In the genomic region with DNA sequence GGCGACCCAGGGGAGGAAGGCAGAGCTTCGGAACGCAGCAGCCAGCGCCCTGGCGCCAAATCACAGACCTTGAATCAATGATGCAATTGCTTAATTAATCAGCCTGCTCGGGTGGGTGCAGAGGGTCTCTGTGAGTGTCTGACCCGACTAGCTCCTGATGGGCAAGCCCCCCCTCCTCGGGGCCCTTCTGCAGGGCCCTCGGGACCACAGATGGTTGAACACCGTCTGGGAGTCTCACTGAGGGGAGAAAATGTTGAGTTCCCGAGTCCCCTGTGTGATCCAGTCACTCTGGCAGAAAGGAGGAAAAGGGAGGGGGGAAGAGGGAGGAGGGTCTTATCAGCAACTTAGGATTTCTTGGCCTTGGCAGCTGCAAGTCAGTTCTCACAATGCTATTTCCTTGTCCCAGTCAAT, we compare ENCODE assay signal across 8 mouse cellular contexts.
DNase-seq lines count a peak whose midpoint lies in the region; ATAC-seq and TF ChIP-seq lines count a peak whose summit lies in the region.

No protein-coding gene starts in this region.

- intact Hi-C loops in gastrocnemius, adult 2 months (cut with DNase I), result no loop called here
- intact Hi-C loops in gastrocnemius, postnatal 36 days (cut with DNase I), result no loop called here

- no peaks in the 10 kb centered on the region for H3K27me3 ChIP-seq in forebrain, postnatal 0 days (ENCODE audit: insufficient read depth, low read length)
- H3K27me3 ChIP-seq in hindbrain, embryonic 16.5 days (replicated peaks; ENCODE audit: control insufficient read depth, insufficient read depth, low read length), result no peaks in the 10 kb centered on the region

- WGBS in forebrain, postnatal 0 days, result 8% methylated on average over 11 of the region's 11 CpGs
- 3% methylated on average over 11 of the region's 11 CpGs for WGBS in hindbrain, embryonic 16.5 days

- H3K4me2 ChIP-seq in forebrain, postnatal 0 days (ENCODE audit: low read depth), result no peak overlapping the region
- peak overlapping the region; percentile 28 for H3K4me2 ChIP-seq in hindbrain, embryonic 16.5 days (ENCODE audit: low read length)

- H3K9ac ChIP-seq in forebrain, postnatal 0 days, result no peak overlapping the region
- H3K9ac ChIP-seq in hindbrain, embryonic 16.5 days (ENCODE audit: low read depth, low read length), result peak overlapping the region; percentile 52

- no peaks in the 10 kb centered on the region for H3K9me3 ChIP-seq in forebrain, postnatal 0 days (ENCODE audit: low read length)
- H3K9me3 ChIP-seq in hindbrain, embryonic 16.5 days (ENCODE audit: control insufficient read depth, low read length), result no peaks in the 10 kb centered on the region

- no peak for DNase-seq in gastrocnemius, adult 2 months
- DNase-seq in gastrocnemius, adult 18-20 months (ENCODE audit: low spot score), result no peak
- DNase-seq in forebrain, postnatal 0 days, result no peak
- DNase-seq in neural tube, embryonic 10.5 days (ENCODE audit: extremely low spot score, low spot score), result peak; percentile 43
- no peak for DNase-seq in right cerebral cortex, adult 2 months (ENCODE audit: low spot score in 2 of 2)
- DNase-seq in cerebellum, postnatal 14 days, result no peak
- no peak for DNase-seq in gastrocnemius, postnatal 36 days

- H3K27ac ChIP-seq in gastrocnemius, adult 2 months, result no peak overlapping the region
- H3K27ac ChIP-seq in forebrain, postnatal 0 days (ENCODE audit: low read depth, low read length), result peak overlapping the region; percentile 46; the same call in 1 of the 2 replicates
- H3K27ac ChIP-seq in hindbrain, embryonic 16.5 days (ENCODE audit: low read depth, low read length), result peak overlapping the region; percentile 79

- peaks cover 39% of the 10 kb centered on the region for H3K4me1 ChIP-seq in forebrain, postnatal 0 days (ENCODE audit: insufficient read depth)
- peaks cover 75% of the 10 kb centered on the region for H3K4me1 ChIP-seq in hindbrain, embryonic 16.5 days (ENCODE audit: control insufficient read depth, insufficient read depth, low read depth, low read length)

- TF ChIP-seq CTCF in gastrocnemius, adult 2 months (IDR thresholded peaks at IDR 0.05), result no peak
- TF ChIP-seq CTCF in forebrain, postnatal 0 days (IDR thresholded peaks at IDR 0.05; ENCODE audit: low read depth), result no peak

- peak overlapping the region; percentile 17 for H3K4me3 ChIP-seq in gastrocnemius, adult 2 months
- H3K4me3 ChIP-seq in forebrain, postnatal 0 days (ENCODE audit: low read depth, low read length), result no peak overlapping the region
- no peak overlapping the region for H3K4me3 ChIP-seq in hindbrain, embryonic 16.5 days (ENCODE audit: low read length)

- no peak for ATAC-seq in forebrain, postnatal 0 days
- no peak for ATAC-seq in hindbrain, embryonic 16.5 days

- H3K36me3 ChIP-seq in forebrain, postnatal 0 days (ENCODE audit: insufficient read depth), result no peaks in the 10 kb centered on the region
- no peaks in the 10 kb centered on the region for H3K36me3 ChIP-seq in hindbrain, embryonic 16.5 days (ENCODE audit: control insufficient read depth, insufficient read depth, low read length)
